Mouse (Mus musculus): Measurements from ENCODE around the gene Zfp831.

The Zfp831 gene

GRCm38 (mm10) chr2:174643448-174644144 lies at the start of gene Zfp831:
Gene Zfp831, plus strand, starts transcription at chr2:174643534.
- no peak for DNase-seq (ENCODE audit: low spot score)

GRCm38 (mm10) chr2:174594965-174595364 lies 48.4 kb upstream of the Zfp831 start:
- DNase-seq (ENCODE audit: low spot score) = no peak

- DNase-seq (ENCODE audit: low spot score) = no peak
Observed at GRCm38 (mm10) chr2:174595611-174596010, 47.7 kb upstream of the Zfp831 start.

- DNase-seq (ENCODE audit: low spot score) = no peak
Observed at GRCm38 (mm10) chr2:174596457-174596856, 46.9 kb upstream of the Zfp831 start.

- DNase-seq (ENCODE audit: low spot score) = no peak
Observed at GRCm38 (mm10) chr2:174598451-174598850, 44.9 kb upstream of the Zfp831 start.

GRCm38 (mm10) chr2:174599071-174599635 lies 44.2 kb upstream of the Zfp831 start:
- DNase-seq (ENCODE audit: low spot score) = no peak

GRCm38 (mm10) chr2:174599853-174600271 lies 43.5 kb upstream of the Zfp831 start:
- DNase-seq (ENCODE audit: low spot score) = no peak

GRCm38 (mm10) chr2:174601938-174602685 lies 41.2 kb upstream of the Zfp831 start:
- DNase-seq (ENCODE audit: low spot score) = no peak

- DNase-seq (ENCODE audit: low spot score) = no peak
Observed at GRCm38 (mm10) chr2:174603321-174603720, 40.0 kb upstream of the Zfp831 start.

GRCm38 (mm10) chr2:174605020-174605419 lies 38.3 kb upstream of the Zfp831 start:
- no peak for DNase-seq (ENCODE audit: low spot score)

GRCm38 (mm10) chr2:174605442-174606087 lies 37.8 kb upstream of the Zfp831 start:
- no peak for DNase-seq (ENCODE audit: low spot score)

GRCm38 (mm10) chr2:174606376-174606775 lies 37.0 kb upstream of the Zfp831 start:
- no peak for DNase-seq (ENCODE audit: low spot score)

- no peak for DNase-seq (ENCODE audit: low spot score)
Observed at GRCm38 (mm10) chr2:174609892-174610291, 33.4 kb upstream of the Zfp831 start.

GRCm38 (mm10) chr2:174612386-174613063 lies 30.8 kb upstream of the Zfp831 start:
- no peak for DNase-seq (ENCODE audit: low spot score)

- no peak for DNase-seq (ENCODE audit: low spot score)
Observed at GRCm38 (mm10) chr2:174613221-174613620, 30.1 kb upstream of the Zfp831 start.

GRCm38 (mm10) chr2:174613921-174614441 lies 29.4 kb upstream of the Zfp831 start:
- DNase-seq (ENCODE audit: low spot score) = no peak

GRCm38 (mm10) chr2:174621881-174622280 lies 21.5 kb upstream of the Zfp831 start:
- no peak for DNase-seq (ENCODE audit: low spot score)

GRCm38 (mm10) chr2:174624430-174624829 lies 18.9 kb upstream of the Zfp831 start:
- DNase-seq (ENCODE audit: low spot score) = no peak

GRCm38 (mm10) chr2:174627021-174627420 lies 16.3 kb upstream of the Zfp831 start:
- no peak for DNase-seq (ENCODE audit: low spot score)

GRCm38 (mm10) chr2:174629299-174629850 lies 14.0 kb upstream of the Zfp831 start:
- DNase-seq (ENCODE audit: low spot score) = no peak

- DNase-seq (ENCODE audit: low spot score) = no peak
Observed at GRCm38 (mm10) chr2:174636750-174637149, 6.6 kb upstream of the Zfp831 start.
